Mouse (Mus musculus) liver, embryonic 16.5 days (tissue): ENCODE results near the gene Usp4. TPM values are rescaled to one million over a fixed set of nuclear protein-coding genes. Genes with fewer than 3 reads are reported as not detected.

ENCODE experiments used
- ATAC-seq: fragments of 200-750 bp; cut with Nextera tagmentation; 2 replicates; pipeline ENCODE4 v1.8.0; 2017; ENCODE audit warnings: low read depth, mild to moderate bottlenecking, moderate number of reproducible peaks, moderate library complexity
- H3K27ac ChIP-seq: fragments of 300-500 bp; sonication (generic); 2 replicates; pipeline ENCODE4 v1.5.1; 2014; ENCODE audit warnings: mild to moderate bottlenecking, low read length
- H3K27me3 ChIP-seq: fragments of 300-500 bp; sonication (generic); 2 replicates; pipeline ENCODE4 v1.6.1; 2014; ENCODE audit warnings: low read depth, low read length, mixed read lengths; ENCODE audit not compliant: control insufficient read depth, insufficient read depth
- H3K36me3 ChIP-seq: fragments of 300-500 bp; sonication (generic); 2 replicates; pipeline ENCODE4 v1.6.1; 2014; ENCODE audit warnings: mild to moderate bottlenecking; ENCODE audit not compliant: control insufficient read depth, insufficient read depth
- H3K4me1 ChIP-seq: fragments of 300-500 bp; sonication (generic); 2 replicates; pipeline ENCODE4 v1.6.1; 2014; ENCODE audit warnings: low read depth, low read length, mixed read lengths; ENCODE audit not compliant: control insufficient read depth
- H3K4me2 ChIP-seq: fragments of 300-500 bp; sonication (generic); 2 replicates; pipeline ENCODE4 v1.6.1; 2014; ENCODE audit warnings: low read depth, low read length, mixed read lengths
- H3K4me3 ChIP-seq: fragments of 300-500 bp; sonication (generic); 2 replicates; pipeline ENCODE4 v1.5.1; 2014; ENCODE audit warnings: low read depth, mild to moderate bottlenecking, low read length
- H3K9ac ChIP-seq: fragments of 300-500 bp; sonication (generic); 2 replicates; pipeline ENCODE4 v1.6.1; 2014; ENCODE audit warnings: low read depth, low read length
- H3K9me3 ChIP-seq: fragments of 300-500 bp; sonication (generic); replicated peaks from 2 replicates; pipeline ENCODE4 v1.6.1; 2016; ENCODE audit warnings: low read length; ENCODE audit not compliant: control insufficient read depth
- WGBS: fragments of 180-500 bp; shearing (Covaris S2); extraction: QIAGEN DNeasy Blood & Tissue Kit; methylation state at CpG from one replicate; pipeline ENCODE4 v1.1.7; 2014; ENCODE audit not compliant: insufficient replicate concordance; 5-methylcytosine and 5-hydroxymethylcytosine counted together
- polyA plus RNA-seq: library from polyadenylated mRNA; unstranded; fragments of >200 nt; fragmentation: Nextera tagmentation; extraction: Ambion mirVana; gene quantifications from 2 replicates; pipeline ENCODE4 v1.2.1, GENCODE M21; 2015

Usp4 gene
- 61.7 and 68.8 TPM in 2 replicates for polyA plus RNA-seq

DNA sequence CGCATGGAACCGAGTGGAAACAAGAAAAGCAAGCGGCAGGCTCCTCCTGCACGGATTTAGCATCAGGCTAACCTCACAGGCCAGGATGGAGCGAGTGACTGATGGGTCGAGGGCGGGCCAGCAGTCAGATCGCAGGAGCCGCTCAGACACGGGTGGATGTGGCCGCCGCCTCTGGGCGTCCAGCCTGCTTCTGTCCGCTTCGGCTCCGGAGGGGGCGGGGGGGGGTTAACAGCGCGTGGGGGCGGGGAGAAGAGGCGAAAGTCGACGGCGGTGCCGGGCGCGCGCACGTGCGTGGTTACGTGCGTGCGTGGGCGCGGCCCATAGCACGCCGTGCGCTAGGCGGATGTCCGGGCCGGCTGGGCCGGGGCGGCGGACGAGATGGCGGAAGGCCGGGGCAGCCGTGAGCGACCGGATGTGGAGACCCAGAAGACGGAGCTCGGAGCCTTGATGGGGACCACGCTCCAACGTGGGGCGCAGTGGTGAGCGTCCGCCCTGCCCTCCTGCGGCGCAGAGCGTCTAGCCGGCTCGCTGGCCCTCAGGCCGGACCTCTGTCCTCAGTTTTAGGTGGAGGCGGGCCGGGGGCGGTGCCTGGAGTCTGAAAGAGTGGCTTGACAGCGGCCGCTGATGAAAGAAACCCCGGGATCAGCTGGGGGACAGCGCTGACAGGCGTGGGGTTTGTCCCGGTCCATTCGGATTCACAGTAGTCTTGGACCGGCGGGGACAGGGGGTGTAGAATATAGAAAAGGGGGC lies at the start of gene Usp4:
TSS of gene Usp4 (plus strand) at position 314 of the 750 bp plus-strand sequence.
- peak within 1 kb of the TSS; percentile 88 for H3K9ac ChIP-seq
- peak within 1 kb of the TSS; percentile 84 for H3K4me3 ChIP-seq
- H3K4me1 ChIP-seq = peaks cover 49% of the 10 kb centered on the region
- peak within 1 kb of the TSS; percentile 71 for H3K4me2 ChIP-seq
- H3K27ac ChIP-seq = peak within 1 kb of the TSS; percentile 99
- H3K9me3 ChIP-seq = no peaks in the 10 kb centered on the region
- ATAC-seq = peak; percentile 91
- WGBS = under 1% methylated on average over 75 of the region's 75 CpGs
- peaks cover 21% of the 10 kb centered on the region for H3K36me3 ChIP-seq
- no peaks in the 10 kb centered on the region for H3K27me3 ChIP-seq

DNA sequence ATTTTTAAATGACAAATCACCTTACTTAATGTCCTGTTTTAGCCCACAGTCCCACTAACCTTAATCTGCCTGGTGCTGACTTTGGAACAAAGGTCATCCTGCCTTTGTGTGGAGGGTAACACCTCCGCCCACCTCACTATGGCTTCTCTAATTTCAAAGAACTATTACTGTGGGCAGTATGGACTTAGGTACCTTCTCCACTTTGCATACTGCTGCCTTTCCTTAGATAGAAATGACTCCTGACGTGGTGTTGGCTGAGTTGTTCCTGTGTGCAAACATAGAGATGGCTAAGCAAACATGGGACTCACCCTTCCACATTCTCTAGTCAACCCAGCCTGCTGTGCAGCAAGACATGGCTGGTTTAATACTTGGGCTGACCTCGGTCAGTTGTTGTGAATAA lies 45.8 kb upstream of the Usp4 start:
- no peak for ATAC-seq
- Histone ChIP-seq H3K9me3 (no peaks in the 10 kb centered on the region), H3K27me3 (no peaks in the 10 kb centered on the region), H3K36me3 (peaks cover 8% of the 10 kb centered on the region; the same call in 1 of the 2 replicates), H3K27ac (peak overlapping the region; percentile 42; the same call in 1 of the 2 replicates), H3K4me3 (no peak overlapping the region), H3K4me1 (peaks cover 14% of the 10 kb centered on the region), H3K9ac (no peak overlapping the region), H3K4me2 (no peak overlapping the region)
- WGBS = 56% methylated on average over 3 of the region's 3 CpGs

DNA sequence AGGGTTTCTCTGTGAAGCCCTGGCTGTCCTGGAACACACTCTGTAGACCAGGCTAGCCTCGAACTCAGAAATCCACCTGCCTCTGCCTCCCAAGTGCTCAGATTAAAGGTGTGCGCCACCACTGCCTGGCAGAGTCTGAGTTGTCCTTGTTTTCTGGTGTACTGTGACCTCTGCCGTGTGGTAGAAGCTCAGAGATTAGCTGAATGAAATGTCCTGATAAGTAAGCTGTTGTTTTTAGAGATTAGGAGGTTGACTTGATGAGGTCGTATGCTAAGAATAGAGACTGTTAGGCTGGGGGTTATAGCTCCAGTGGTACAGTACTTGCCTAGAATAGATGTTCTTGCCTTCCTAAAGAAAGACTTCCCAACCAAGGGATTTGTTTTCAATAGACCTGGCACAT lies 42.9 kb upstream of the Usp4 start:
- no peaks in the 10 kb centered on the region for H3K27me3 ChIP-seq
- ATAC-seq = no peak
- H3K27ac ChIP-seq = peak overlapping the region; percentile 100
- H3K4me2 ChIP-seq = peak overlapping the region; percentile 56
- WGBS = 21% methylated on average over 4 of the region's 4 CpGs
- peak overlapping the region; percentile 88 for H3K4me3 ChIP-seq
- H3K4me1 ChIP-seq = peaks cover 26% of the 10 kb centered on the region
- H3K9me3 ChIP-seq = no peaks in the 10 kb centered on the region
- peaks cover 8% of the 10 kb centered on the region; the same call in 1 of the 2 replicates for H3K36me3 ChIP-seq
- peak overlapping the region; percentile 86 for H3K9ac ChIP-seq

DNA sequence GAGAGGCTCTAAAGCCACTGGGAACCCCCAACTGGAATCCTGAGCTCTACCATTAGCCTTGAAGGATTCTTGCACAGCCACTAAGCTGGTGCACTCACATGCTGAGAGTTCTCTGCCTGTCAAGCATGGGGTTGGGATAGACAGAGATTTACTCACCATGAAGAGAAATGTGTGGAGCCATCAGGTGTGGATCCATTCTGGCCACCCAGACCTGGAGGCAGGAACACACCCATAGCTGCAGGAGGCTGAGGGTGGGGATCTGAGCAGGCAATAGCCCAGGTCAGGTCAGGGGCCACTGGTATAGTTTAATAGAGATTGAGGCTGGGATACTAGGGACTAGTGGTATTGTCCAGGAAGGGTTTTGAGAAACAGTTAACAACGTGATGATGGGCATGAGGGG lies 42.5 kb upstream of the Usp4 start:
- peaks cover 26% of the 10 kb centered on the region for H3K4me1 ChIP-seq

DNA sequence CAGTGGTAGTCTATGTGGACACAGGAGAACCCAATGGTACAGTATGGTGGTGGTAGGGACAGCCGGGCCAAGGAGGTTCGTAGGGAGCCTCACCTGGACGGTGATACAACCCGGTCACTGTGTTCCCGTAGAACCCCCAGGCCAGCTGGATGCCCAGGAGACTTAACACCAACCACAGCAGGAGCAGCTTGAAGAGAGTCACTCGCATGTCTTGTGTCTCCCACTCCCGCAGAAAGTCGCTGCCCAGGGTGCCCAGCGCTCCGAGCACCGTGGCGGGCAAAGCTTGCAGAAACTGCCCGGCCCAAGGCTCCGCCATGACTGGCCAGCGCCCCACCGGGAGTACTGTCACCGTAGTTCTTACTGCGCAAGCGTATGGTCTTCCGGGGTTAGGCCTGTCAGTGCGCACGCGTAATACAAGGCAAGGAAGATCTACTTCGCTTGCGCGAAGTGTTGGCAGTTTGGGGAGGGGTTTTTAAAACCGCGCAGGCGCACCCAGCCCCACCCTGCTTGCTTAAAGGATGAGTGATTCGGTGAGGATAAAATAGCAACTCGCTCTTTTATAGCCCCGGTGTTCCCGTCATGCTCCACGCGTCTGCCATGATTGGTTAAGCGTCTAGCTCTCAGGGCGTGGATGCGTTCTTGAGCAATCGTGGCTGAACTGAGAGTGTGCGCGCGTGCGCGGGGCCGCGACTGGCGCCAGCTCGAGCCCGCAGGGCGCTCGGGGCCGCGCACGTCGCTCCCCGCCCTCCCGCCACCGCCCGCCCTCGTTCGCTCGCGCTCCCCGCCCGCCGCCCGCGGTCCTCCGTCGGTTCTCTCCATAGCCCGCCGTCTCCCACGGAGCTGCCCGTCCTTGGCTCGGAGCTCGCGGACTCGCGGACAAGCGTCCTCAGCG lies 41.8 kb upstream of the Usp4 start, which contains the start of the genes Rhoa and Tcta:
TSS of gene Rhoa (plus strand) at position 501 of the 892 bp plus-strand sequence.
TSS of gene Tcta (minus strand) at position 532 of the 892 bp plus-strand sequence.
- under 1% methylated on average over 77 of the region's 81 CpGs for WGBS
- Histone ChIP-seq H3K4me3 (peak within 1 kb of the TSS; percentile 88), H3K4me1 (peaks cover 32% of the 10 kb centered on the region), H3K9ac (peak within 1 kb of the TSS; percentile 98), H3K4me2 (peak within 1 kb of the TSS; percentile 56), H3K9me3 (no peaks in the 10 kb centered on the region), H3K27me3 (no peaks in the 10 kb centered on the region), H3K27ac (peak within 1 kb of the TSS; percentile 100), H3K36me3 (peaks cover 8% of the 10 kb centered on the region; the same call in 1 of the 2 replicates)
- ATAC-seq = peak; percentile 90

More for the DNA sequence above, 42.5 kb upstream of the Usp4 start:
- Histone ChIP-seq H3K36me3 (peaks cover 8% of the 10 kb centered on the region; the same call in 1 of the 2 replicates), H3K27me3 (no peaks in the 10 kb centered on the region), H3K4me2 (peak overlapping the region; percentile 56), H3K4me3 (peak overlapping the region; percentile 88), H3K9ac (peak overlapping the region; percentile 86), H3K9me3 (no peaks in the 10 kb centered on the region), H3K27ac (peak overlapping the region; percentile 100)
- WGBS = 0% methylated on average over 1 of the region's 1 CpGs
- no peak for ATAC-seq

DNA sequence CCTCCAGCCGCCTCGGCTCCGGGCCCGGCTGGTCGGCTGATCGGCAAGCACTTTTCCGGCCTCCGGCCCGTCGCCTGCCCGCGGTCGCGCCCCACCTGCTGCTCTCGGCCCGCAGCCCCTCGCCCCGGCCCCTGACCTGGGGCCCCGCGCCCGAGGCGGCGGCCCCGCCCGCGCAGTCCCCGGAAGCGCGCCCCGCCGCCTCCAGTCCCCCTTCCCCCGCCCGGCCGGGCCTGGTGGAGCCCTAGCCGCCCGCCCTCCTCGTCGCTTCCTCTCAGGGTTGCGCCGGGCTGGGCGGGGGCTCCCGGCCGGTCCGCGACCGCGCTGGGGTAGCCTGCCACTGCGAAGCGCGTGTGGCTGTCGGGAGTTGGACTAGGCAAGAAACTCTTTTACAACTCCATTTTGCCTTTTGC lies 41.1 kb upstream of the Usp4 start:
- under 1% methylated on average over 45 of the region's 51 CpGs for WGBS
- peak; percentile 76 for ATAC-seq
- Histone ChIP-seq H3K4me2 (peak overlapping the region; percentile 45), H3K9ac (peak overlapping the region; percentile 98), H3K9me3 (no peaks in the 10 kb centered on the region), H3K27me3 (no peaks in the 10 kb centered on the region), H3K4me1 (peaks cover 32% of the 10 kb centered on the region), H3K4me3 (peak overlapping the region; percentile 88), H3K27ac (peak overlapping the region; percentile 100), H3K36me3 (peaks cover 8% of the 10 kb centered on the region; the same call in 1 of the 2 replicates)

DNA sequence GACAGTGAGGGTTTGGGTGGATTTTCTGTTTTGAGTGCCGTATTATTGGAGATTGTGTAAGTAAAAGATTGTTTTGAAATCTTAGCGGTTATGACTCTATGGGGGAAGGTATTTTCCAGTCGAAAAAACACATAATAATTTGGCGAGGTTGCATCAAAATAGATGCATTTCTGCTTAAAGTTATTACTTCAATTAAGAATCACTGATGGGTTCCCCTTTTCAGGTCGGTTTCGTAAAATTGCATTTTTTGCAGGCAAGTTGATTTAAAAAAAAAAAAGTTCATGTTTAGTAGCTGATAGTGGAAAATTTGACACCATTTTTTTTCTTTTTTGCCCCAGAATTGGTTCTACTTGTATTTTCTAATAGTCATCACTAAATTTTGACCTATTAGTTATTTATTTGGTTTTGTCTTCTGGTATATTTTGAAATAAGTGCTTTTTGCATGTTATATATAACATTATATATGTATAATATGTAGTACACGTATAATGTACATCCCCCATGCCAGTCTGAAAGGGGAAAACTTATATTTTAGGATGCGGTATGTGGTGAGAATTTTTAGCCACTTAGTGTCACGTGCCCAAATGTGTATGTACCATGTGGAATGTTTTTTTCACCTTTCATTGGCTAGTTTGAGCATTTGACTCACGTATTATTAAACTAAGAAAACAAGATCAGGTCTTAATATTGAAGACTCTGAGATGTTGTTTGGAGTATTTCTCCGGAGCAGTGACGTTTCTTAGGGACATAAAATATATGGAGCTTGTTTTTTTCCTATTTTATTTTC lies 40.4 kb upstream of the Usp4 start:
- H3K27me3 ChIP-seq = no peaks in the 10 kb centered on the region
- peak overlapping the region; percentile 100 for H3K27ac ChIP-seq
- no peak for ATAC-seq
- peak overlapping the region; percentile 98 for H3K9ac ChIP-seq
- peaks cover 8% of the 10 kb centered on the region; the same call in 1 of the 2 replicates for H3K36me3 ChIP-seq
- 4% methylated on average over 12 of the region's 12 CpGs for WGBS
- peaks cover 38% of the 10 kb centered on the region for H3K4me1 ChIP-seq
- H3K4me2 ChIP-seq = peak overlapping the region; percentile 63
- peak overlapping the region; percentile 88 for H3K4me3 ChIP-seq
- H3K9me3 ChIP-seq = no peaks in the 10 kb centered on the region

DNA sequence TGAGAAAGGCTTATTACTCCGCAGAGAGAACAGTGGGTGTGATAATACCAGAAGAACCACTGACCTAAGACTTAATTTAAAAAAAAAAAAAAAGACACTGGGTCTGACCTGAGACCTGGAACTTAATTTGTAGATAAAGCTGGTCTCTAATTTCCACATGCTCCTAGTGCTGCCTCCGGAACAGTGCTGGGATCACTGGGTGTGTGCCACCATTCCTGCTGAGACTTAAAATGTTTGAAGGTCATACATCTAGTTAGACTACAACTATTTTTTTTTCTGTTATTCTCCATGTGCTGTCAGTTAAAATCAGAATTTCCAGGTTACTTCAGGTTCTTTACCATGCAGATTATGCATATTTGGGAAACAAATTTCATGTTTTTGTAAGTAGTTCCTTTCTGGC lies 39.5 kb upstream of the Usp4 start:
- WGBS = 35% methylated on average over 2 of the region's 2 CpGs
- no peaks in the 10 kb centered on the region for H3K9me3 ChIP-seq
- peaks cover 38% of the 10 kb centered on the region for H3K4me1 ChIP-seq
- peak overlapping the region; percentile 53 for H3K27ac ChIP-seq
- H3K36me3 ChIP-seq = peaks cover 6% of the 10 kb centered on the region; the same call in 1 of the 2 replicates
- peak overlapping the region; percentile 63 for H3K4me2 ChIP-seq
- H3K27me3 ChIP-seq = no peaks in the 10 kb centered on the region
- H3K9ac ChIP-seq = peak overlapping the region; percentile 66
- H3K4me3 ChIP-seq = peak overlapping the region; percentile 67
- no peak for ATAC-seq
